Mouse (Mus musculus) midbrain, embryonic 16.5 days (tissue): Measurements from ENCODE around the gene Rabac1. TPM values are rescaled to one million over a fixed set of nuclear protein-coding genes. Genes with fewer than 3 reads are reported as not detected.

Source experiments
- ATAC-seq: fragments of 200-750 bp; cut with Nextera tagmentation; 2 replicates; pipeline ENCODE4 v1.8.0; 2017; ENCODE audit warnings: moderate TSS enrichment
- H3K27ac ChIP-seq: fragments of 300-500 bp; sonication (generic); 2 replicates; pipeline ENCODE4 v1.5.1; 2014; ENCODE audit warnings: mild to moderate bottlenecking, low read length, mixed read lengths
- H3K27me3 ChIP-seq: fragments of 300-500 bp; sonication (generic); 2 replicates; pipeline ENCODE4 v1.6.1; 2014; ENCODE audit warnings: low read depth, low read length, mixed read lengths; ENCODE audit not compliant: control insufficient read depth, insufficient read depth
- H3K36me3 ChIP-seq: fragments of 300-500 bp; sonication (generic); 2 replicates; pipeline ENCODE4 v1.6.1; 2014; ENCODE audit warnings: mild to moderate bottlenecking, low read length, moderate library complexity, mixed read lengths; ENCODE audit not compliant: control insufficient read depth, insufficient read depth
- H3K4me1 ChIP-seq: fragments of 300-500 bp; sonication (generic); 2 replicates; pipeline ENCODE4 v1.6.1; 2014; ENCODE audit warnings: mild to moderate bottlenecking, low read length, mixed read lengths; ENCODE audit not compliant: control insufficient read depth, insufficient read depth
- H3K4me2 ChIP-seq: fragments of 300-500 bp; sonication (generic); 2 replicates; pipeline ENCODE4 v1.6.1; 2014; ENCODE audit warnings: mild to moderate bottlenecking, low read length, mixed read lengths
- H3K4me3 ChIP-seq: fragments of 300-500 bp; sonication (generic); 2 replicates; pipeline ENCODE4 v1.5.1; 2014; ENCODE audit warnings: low read depth, mild to moderate bottlenecking, low read length, moderate library complexity, mixed read lengths
- H3K9ac ChIP-seq: fragments of 300-500 bp; sonication (generic); 2 replicates; pipeline ENCODE4 v1.6.1; 2014; ENCODE audit warnings: low read depth, low read length, mixed read lengths
- H3K9me3 ChIP-seq: fragments of 300-500 bp; sonication (generic); replicated peaks from 2 replicates; pipeline ENCODE4 v1.6.1; 2014; ENCODE audit warnings: mild to moderate bottlenecking, low read length, mixed read lengths; ENCODE audit not compliant: control insufficient read depth, poor library complexity, severe bottlenecking
- WGBS: fragments of 180-500 bp; shearing (Covaris S2); extraction: QIAGEN DNeasy Blood & Tissue Kit; methylation state at CpG from one replicate; pipeline ENCODE4 v1.1.7; 2014; 5-methylcytosine and 5-hydroxymethylcytosine counted together
- polyA plus RNA-seq: library from polyadenylated mRNA; unstranded; fragments of >200 nt; fragmentation: Nextera tagmentation; extraction: Ambion mirVana; gene quantifications from 2 replicates; pipeline ENCODE4 v1.2.1, GENCODE M21; 2015

The Rabac1 gene
- polyA plus RNA-seq, 1 experiment from 2014 or later, result 310 TPM

GRCm38 (mm10) chr7:24953966-24954365 is 18.6 kb downstream of the Rabac1 start:
- peaks cover 32% of the 10 kb centered on the region for H3K27me3 ChIP-seq
- no peak for ATAC-seq
- H3K4me1 ChIP-seq, result peaks cover 15% of the 10 kb centered on the region
- WGBS, result 3% methylated on average over 11 of the region's 24 CpGs
- H3K9me3 ChIP-seq, result no peaks in the 10 kb centered on the region
- peak overlapping the region; percentile 27 for H3K9ac ChIP-seq
- H3K4me2 ChIP-seq, result peak overlapping the region; percentile 52
- no peak overlapping the region for H3K27ac ChIP-seq
- H3K36me3 ChIP-seq, result no peaks in the 10 kb centered on the region
- H3K4me3 ChIP-seq, result peak overlapping the region; percentile 30

- no peaks in the 10 kb centered on the region for H3K9me3 ChIP-seq
- ATAC-seq, result 0 out of 2 replicates have a peak, but pooled peaks have one; percentile 39
- H3K4me2 ChIP-seq, result no peak overlapping the region
- no peaks in the 10 kb centered on the region for H3K36me3 ChIP-seq
- H3K27ac ChIP-seq, result no peak overlapping the region
- peaks cover 18% of the 10 kb centered on the region for H3K4me1 ChIP-seq
- H3K9ac ChIP-seq, result no peak overlapping the region
- 2% methylated on average over 8 of the region's 8 CpGs for WGBS
- H3K4me3 ChIP-seq, result no peak overlapping the region
- peaks cover 56% of the 10 kb centered on the region for H3K27me3 ChIP-seq
Observed at GRCm38 (mm10) chr7:24949958-24950623, 22.5 kb downstream of the Rabac1 start.

- no peak overlapping the region for H3K27ac ChIP-seq
- H3K9ac ChIP-seq, result peak overlapping the region; percentile 61
- H3K9me3 ChIP-seq, result no peaks in the 10 kb centered on the region
- 2% methylated on average over 29 of the region's 29 CpGs for WGBS
- peak overlapping the region; percentile 49 for H3K4me2 ChIP-seq
- H3K4me3 ChIP-seq, result peak overlapping the region; percentile 23
- H3K36me3 ChIP-seq, result no peaks in the 10 kb centered on the region
- peaks cover 20% of the 10 kb centered on the region for H3K4me1 ChIP-seq
- no peak for ATAC-seq
- peaks cover 64% of the 10 kb centered on the region for H3K27me3 ChIP-seq
Observed at GRCm38 (mm10) chr7:24948774-24949173, 23.8 kb downstream of the Rabac1 start.

- WGBS, result 5% methylated on average over 7 of the region's 7 CpGs
- no peaks in the 10 kb centered on the region for H3K36me3 ChIP-seq
Observed at GRCm38 (mm10) chr7:24947316-24948048, 25.1 kb downstream of the Rabac1 start.

GRCm38 (mm10) chr7:24944257-24944950 is 28.1 kb downstream of the Rabac1 start, which contains the start of gene Gm4881:
TSS of gene Gm4881 (minus strand) at chr7:24944494.
- H3K27me3 ChIP-seq, result peaks cover 71% of the 10 kb centered on the region
- H3K9ac ChIP-seq, result peak within 1 kb of the TSS; percentile 58
- no peaks in the 10 kb centered on the region for H3K36me3 ChIP-seq
- no peak for ATAC-seq
- peaks cover 18% of the 10 kb centered on the region for H3K4me1 ChIP-seq
- H3K9me3 ChIP-seq, result no peaks in the 10 kb centered on the region
- under 1% methylated on average over 60 of the region's 72 CpGs for WGBS
- no peak within 1 kb of the TSS for H3K27ac ChIP-seq
- peak within 1 kb of the TSS; percentile 38 for H3K4me3 ChIP-seq
- peak within 1 kb of the TSS; percentile 72 for H3K4me2 ChIP-seq

More at GRCm38 (mm10) chr7:24947316-24948048, 25.1 kb downstream of the Rabac1 start:
- peaks cover 20% of the 10 kb centered on the region for H3K4me1 ChIP-seq
- no peak overlapping the region for H3K27ac ChIP-seq
- H3K4me2 ChIP-seq, result no peak overlapping the region
- no peak overlapping the region for H3K4me3 ChIP-seq
- H3K9ac ChIP-seq, result no peak overlapping the region
- H3K9me3 ChIP-seq, result no peaks in the 10 kb centered on the region
- peaks cover 65% of the 10 kb centered on the region for H3K27me3 ChIP-seq
- no peak for ATAC-seq

- peaks cover 66% of the 10 kb centered on the region for H3K27me3 ChIP-seq
- no peak overlapping the region for H3K4me2 ChIP-seq
- H3K36me3 ChIP-seq, result no peaks in the 10 kb centered on the region
- no peaks in the 10 kb centered on the region for H3K9me3 ChIP-seq
- H3K4me3 ChIP-seq, result no peak overlapping the region
- H3K27ac ChIP-seq, result no peak overlapping the region
- 5% methylated on average over 6 of the region's 6 CpGs for WGBS
- H3K4me1 ChIP-seq, result peaks cover 11% of the 10 kb centered on the region
- H3K9ac ChIP-seq, result no peak overlapping the region
- no peak for ATAC-seq
Observed at GRCm38 (mm10) chr7:24943641-24944040, 28.9 kb downstream of the Rabac1 start.

GRCm38 (mm10) chr7:24931651-24932050 is 40.9 kb downstream of the Rabac1 start:
- Histone ChIP-seq H3K4me3 (peak overlapping the region; percentile 17; the same call in 1 of the 2 replicates), H3K27ac (no peak overlapping the region), H3K4me1 (peaks cover 23% of the 10 kb centered on the region), H3K9me3 (no peaks in the 10 kb centered on the region), H3K9ac (0 out of 2 replicates have a peak overlapping the region, but pooled peaks have one; percentile 2), H3K27me3 (peaks cover 35% of the 10 kb centered on the region), H3K36me3 (peaks cover 3% of the 10 kb centered on the region), H3K4me2 (no peak overlapping the region)
- 2% methylated on average over 14 of the region's 15 CpGs for WGBS
- no peak for ATAC-seq

GRCm38 (mm10) chr7:24930475-24930874 is 42.1 kb downstream of the Rabac1 start:
- Histone ChIP-seq H3K4me2 (no peak overlapping the region), H3K36me3 (peaks cover 7% of the 10 kb centered on the region), H3K4me1 (peaks cover 23% of the 10 kb centered on the region), H3K4me3 (no peak overlapping the region), H3K27ac (no peak overlapping the region), H3K9ac (no peak overlapping the region), H3K9me3 (no peaks in the 10 kb centered on the region), H3K27me3 (peaks cover 35% of the 10 kb centered on the region)
- no peak for ATAC-seq
- 35% methylated on average over 6 of the region's 6 CpGs for WGBS
